Mouse (Mus musculus) cerebellum, adult 2 months (tissue): ENCODE data around the gene Xpo5.

Source experiments
- CTCF ChIP-seq: fragments of 200-500 bp; IDR thresholded peaks from 2 replicates; pipeline ENCODE4 v1.5.1; 2011; ENCODE audit warnings: low read depth, mild to moderate bottlenecking, control low read depth, low read length, moderate library complexity, borderline replicate concordance; ENCODE audit not compliant: insufficient read depth
- POLR2A ChIP-seq: fragments of 200-500 bp; IDR thresholded peaks from 2 replicates; pipeline ENCODE4 v1.6.1; 2011; ENCODE audit warnings: low read length, control low read depth, borderline replicate concordance; ENCODE audit not compliant: insufficient read depth

DNA sequence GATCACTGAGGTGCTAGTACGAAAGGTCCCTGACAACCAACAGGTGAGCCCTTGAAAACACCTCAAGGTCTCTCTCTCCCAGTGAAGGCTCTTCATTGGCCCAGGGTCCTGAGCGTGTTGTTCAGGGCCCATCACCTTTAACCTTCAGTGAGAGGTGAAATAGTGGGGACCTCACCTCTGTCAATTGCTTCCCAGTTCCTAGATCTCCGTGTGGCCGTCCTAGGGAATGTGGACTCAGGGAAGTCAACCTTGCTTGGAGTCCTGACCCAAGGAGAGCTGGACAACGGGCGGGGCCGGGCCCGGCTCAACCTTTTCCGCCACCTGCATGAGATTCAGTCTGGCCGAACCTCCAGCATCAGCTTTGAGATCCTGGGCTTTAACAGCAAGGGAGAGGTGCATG lies 37.8 kb upstream of the Xpo5 start:
- TF ChIP-seq POLR2A (no peak), CTCF (no peak)
